Mouse (Mus musculus) intestine, postnatal 0 days (tissue): ENCODE results near the gene Gcm1. TPM values are rescaled to one million over a fixed set of nuclear protein-coding genes. Genes with fewer than 3 reads are reported as not detected.
A peak's percentile ranks its signal among the peaks of the same experiment; 100 is the strongest.

ENCODE experiments used
- ATAC-seq: fragments of 200-750 bp; cut with Nextera tagmentation; 2 replicates; pipeline ENCODE4 v1.8.0; 2017; ENCODE audit warnings: mild to moderate bottlenecking, moderate TSS enrichment, moderate library complexity
- H3K27ac ChIP-seq: fragments of 300-500 bp; sonication (generic); 2 replicates; pipeline ENCODE4 v1.5.1; 2014; ENCODE audit warnings: mild to moderate bottlenecking, low read depth, low read length, moderate library complexity
- H3K27me3 ChIP-seq: fragments of 300-500 bp; sonication (generic); replicated peaks from 2 replicates; pipeline ENCODE4 v1.6.1; 2014; ENCODE audit warnings: low read length, mixed read lengths; ENCODE audit not compliant: control insufficient read depth, insufficient read depth
- H3K36me3 ChIP-seq: fragments of 300-500 bp; sonication (generic); 2 replicates; pipeline ENCODE4 v1.6.1; 2014; ENCODE audit warnings: mild to moderate bottlenecking, moderate library complexity; ENCODE audit not compliant: control insufficient read depth, insufficient read depth
- H3K4me1 ChIP-seq: fragments of 300-500 bp; sonication (generic); replicated peaks from 2 replicates; pipeline ENCODE4 v1.6.1; 2014; ENCODE audit warnings: antibody characterized with exemption, low read length, mixed read lengths; ENCODE audit not compliant: control insufficient read depth, insufficient read depth
- H3K4me2 ChIP-seq: fragments of 300-500 bp; sonication (generic); replicated peaks from 2 replicates; pipeline ENCODE4 v1.6.1; 2014; ENCODE audit warnings: low read depth, mild to moderate bottlenecking, moderate library complexity
- H3K4me3 ChIP-seq: fragments of 300-500 bp; sonication (generic); 2 replicates; pipeline ENCODE4 v1.5.1; 2014; ENCODE audit warnings: low read depth, low read length
- H3K9ac ChIP-seq: fragments of 300-500 bp; sonication (generic); 2 replicates; pipeline ENCODE4 v1.6.1; 2014; ENCODE audit warnings: mild to moderate bottlenecking, low read depth, low read length
- H3K9me3 ChIP-seq: fragments of 300-500 bp; sonication (generic); 2 replicates; pipeline ENCODE4 v1.6.1; 2016; ENCODE audit warnings: mixed run types; ENCODE audit not compliant: control insufficient read depth
- CTCF ChIP-seq: sonication (generic); IDR thresholded peaks from 2 replicates; pipeline ENCODE4 v1.5.1; 2016; ENCODE audit warnings: low read depth, mild to moderate bottlenecking, control low read depth, antibody characterized with exemption, moderate library complexity
- WGBS: fragments of 180-500 bp; shearing (Covaris S2); extraction: QIAGEN DNeasy Blood & Tissue Kit; methylation state at CpG from one replicate; pipeline ENCODE4 v1.1.7; 2014; 5-methylcytosine and 5-hydroxymethylcytosine counted together
- polyA plus RNA-seq: library from polyadenylated mRNA; unstranded; fragments of >200 nt; fragmentation: Nextera tagmentation; extraction: Ambion mirVana; gene quantifications from 2 replicates; pipeline ENCODE4 v1.2.1, GENCODE M21; 2015

Gene Gcm1
- polyA plus RNA-seq, 1 experiment from 2014 or later, result not detected

GRCm38 (mm10) chr9:78087751-78088150 lies 36.0 kb downstream of the Gcm1 start:
- Histone ChIP-seq H3K27me3 (no peaks in the 10 kb centered on the region), H3K9ac (no peak overlapping the region), H3K4me2 (no peak overlapping the region), H3K4me3 (no peak overlapping the region), H3K36me3 (peaks cover 51% of the 10 kb centered on the region), H3K9me3 (no peaks in the 10 kb centered on the region), H3K27ac (no peak overlapping the region), H3K4me1 (peaks cover 4% of the 10 kb centered on the region; the same call in 1 of the 2 replicates)
- TF ChIP-seq CTCF, result no peak
- no peak for ATAC-seq
- 90% methylated on average over 9 of the region's 9 CpGs for WGBS

- no peak for ATAC-seq
- H3K4me1 ChIP-seq, result peaks cover 4% of the 10 kb centered on the region; the same call in 1 of the 2 replicates
- no peak overlapping the region for H3K4me2 ChIP-seq
- no peak overlapping the region for H3K9ac ChIP-seq
- H3K27me3 ChIP-seq, result no peaks in the 10 kb centered on the region
- no peak overlapping the region for H3K27ac ChIP-seq
- no peak for TF ChIP-seq CTCF
- H3K36me3 ChIP-seq, result peaks cover 55% of the 10 kb centered on the region
- H3K9me3 ChIP-seq, result no peaks in the 10 kb centered on the region
- WGBS, result 78% methylated on average over 4 of the region's 4 CpGs
- H3K4me3 ChIP-seq, result no peak overlapping the region
Measured at GRCm38 (mm10) chr9:78088521-78088920, 36.8 kb downstream of the Gcm1 start.

GRCm38 (mm10) chr9:78088971-78089370 lies 37.2 kb downstream of the Gcm1 start:
- H3K27me3 ChIP-seq, result no peaks in the 10 kb centered on the region
- H3K4me3 ChIP-seq, result no peak overlapping the region
- TF ChIP-seq CTCF, result no peak
- H3K27ac ChIP-seq, result no peak overlapping the region
- peaks cover 55% of the 10 kb centered on the region for H3K36me3 ChIP-seq
- H3K9me3 ChIP-seq, result no peaks in the 10 kb centered on the region
- no peak overlapping the region for H3K4me2 ChIP-seq
- peaks cover 4% of the 10 kb centered on the region; the same call in 1 of the 2 replicates for H3K4me1 ChIP-seq
- no peak overlapping the region for H3K9ac ChIP-seq
- WGBS, result 80% methylated on average over 7 of the region's 7 CpGs
- ATAC-seq, result no peak

GRCm38 (mm10) chr9:78089906-78090305 lies 38.2 kb downstream of the Gcm1 start:
- no peak for TF ChIP-seq CTCF
- Histone ChIP-seq H3K4me3 (no peak overlapping the region), H3K4me2 (no peak overlapping the region), H3K27me3 (no peaks in the 10 kb centered on the region), H3K36me3 (peaks cover 52% of the 10 kb centered on the region), H3K9me3 (no peaks in the 10 kb centered on the region), H3K9ac (no peak overlapping the region), H3K4me1 (peaks cover 4% of the 10 kb centered on the region; the same call in 1 of the 2 replicates), H3K27ac (no peak overlapping the region)
- 82% methylated on average over 1 of the region's 1 CpGs for WGBS
- ATAC-seq, result no peak

GRCm38 (mm10) chr9:78090596-78090995 lies 38.9 kb downstream of the Gcm1 start:
- Histone ChIP-seq H3K4me2 (no peak overlapping the region), H3K36me3 (peaks cover 52% of the 10 kb centered on the region), H3K4me3 (no peak overlapping the region), H3K27ac (no peak overlapping the region), H3K9me3 (no peaks in the 10 kb centered on the region), H3K27me3 (no peaks in the 10 kb centered on the region), H3K4me1 (peaks cover 4% of the 10 kb centered on the region; the same call in 1 of the 2 replicates), H3K9ac (no peak overlapping the region)
- ATAC-seq, result no peak
- WGBS, result 95% methylated on average over 3 of the region's 3 CpGs
- TF ChIP-seq CTCF, result no peak

- Histone ChIP-seq H3K36me3 (peaks cover 70% of the 10 kb centered on the region), H3K4me2 (no peak overlapping the region), H3K4me1 (no peaks in the 10 kb centered on the region), H3K4me3 (no peak overlapping the region), H3K9me3 (no peaks in the 10 kb centered on the region), H3K27me3 (no peaks in the 10 kb centered on the region), H3K9ac (no peak overlapping the region), H3K27ac (no peak overlapping the region)
- no peak for ATAC-seq
- TF ChIP-seq CTCF, result no peak
- 92% methylated on average over 12 of the region's 12 CpGs for WGBS
Measured at GRCm38 (mm10) chr9:78095686-78096085, 44.0 kb downstream of the Gcm1 start.

GRCm38 (mm10) chr9:78096376-78096775 lies 44.7 kb downstream of the Gcm1 start:
- no peak overlapping the region for H3K4me3 ChIP-seq
- WGBS, result 95% methylated on average over 5 of the region's 6 CpGs
- no peak for ATAC-seq
- TF ChIP-seq CTCF, result peak; percentile 58
- H3K27me3 ChIP-seq, result no peaks in the 10 kb centered on the region
- no peak overlapping the region for H3K9ac ChIP-seq
- peaks cover 77% of the 10 kb centered on the region for H3K36me3 ChIP-seq
- H3K4me2 ChIP-seq, result no peak overlapping the region
- H3K9me3 ChIP-seq, result no peaks in the 10 kb centered on the region
- no peaks in the 10 kb centered on the region for H3K4me1 ChIP-seq
- H3K27ac ChIP-seq, result no peak overlapping the region
